Mouse (Mus musculus): ENCODE data around the gene Adipor1.

DNA sequence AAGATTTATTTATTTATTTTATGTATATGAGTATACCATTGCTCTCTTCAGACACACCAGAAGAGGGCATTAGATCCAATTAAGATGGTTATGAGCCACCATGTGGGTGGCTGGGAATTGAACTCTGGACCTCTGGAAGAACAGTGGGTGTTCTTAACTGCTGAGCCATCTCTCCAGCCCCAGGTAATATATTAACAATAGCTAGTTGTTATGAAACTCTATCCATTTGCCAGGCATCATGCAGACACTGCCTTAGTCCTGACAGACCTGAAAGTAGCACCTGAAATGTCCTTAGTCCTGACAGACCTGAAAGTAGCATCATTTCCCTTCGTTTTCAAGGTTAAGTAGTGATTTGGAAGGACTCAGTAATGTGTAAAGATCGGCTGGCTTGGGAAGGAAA is 1.1 kb upstream of the Adipor1 start:
- TF ChIP-seq CTCF (IDR thresholded peaks at IDR 0.05; ENCODE audit: low read depth) (no peak), EP300 (optimal IDR thresholded peaks at IDR 0.05) (no peak)
